Mouse (Mus musculus) heart, embryonic 13.5 days (tissue): ENCODE results near the gene Anp32a. TPM values are rescaled to one million over a fixed set of nuclear protein-coding genes. Genes with fewer than 3 reads are reported as not detected.

Source experiments
- ATAC-seq: fragments of 200-750 bp; cut with Nextera tagmentation; 2 replicates; pipeline ENCODE4 v1.8.0; 2017; ENCODE audit warnings: moderate TSS enrichment; ENCODE audit not compliant: insufficient number of reproducible peaks, low FRiP score, low TSS enrichment; ENCODE audit errors: extremely low read depth
- H3K27ac ChIP-seq: fragments of 300-500 bp; sonication (generic); replicated peaks from 2 replicates; pipeline ENCODE4 v1.5.1; 2015; ENCODE audit warnings: moderate library complexity, mild to moderate bottlenecking, inconsistent platforms
- H3K27me3 ChIP-seq: fragments of 300-500 bp; sonication (generic); replicated peaks from 2 replicates; pipeline ENCODE4 v1.6.1; 2015; ENCODE audit warnings: mild to moderate bottlenecking, inconsistent platforms
- H3K36me3 ChIP-seq: fragments of 300-500 bp; sonication (generic); 2 replicates; pipeline ENCODE4 v1.6.1; 2015; ENCODE audit warnings: mild to moderate bottlenecking, inconsistent platforms
- H3K4me1 ChIP-seq: fragments of 300-500 bp; sonication (generic); 2 replicates; pipeline ENCODE4 v1.6.1; 2015; ENCODE audit warnings: inconsistent platforms
- H3K4me2 ChIP-seq: fragments of 300-500 bp; sonication (generic); 2 replicates; pipeline ENCODE4 v1.6.1; 2015; ENCODE audit warnings: inconsistent platforms, mild to moderate bottlenecking, moderate library complexity
- H3K4me3 ChIP-seq: fragments of 300-500 bp; sonication (generic); 2 replicates; pipeline ENCODE4 v1.5.1; 2015; ENCODE audit warnings: moderate library complexity, mild to moderate bottlenecking, inconsistent platforms
- H3K9ac ChIP-seq: fragments of 300-500 bp; sonication (generic); 2 replicates; pipeline ENCODE4 v1.6.1; 2015; ENCODE audit warnings: inconsistent platforms, mild to moderate bottlenecking, moderate library complexity
- H3K9me3 ChIP-seq: fragments of 300-500 bp; sonication (generic); 2 replicates; pipeline ENCODE4 v1.6.1; 2016; ENCODE audit warnings: inconsistent platforms
- WGBS: fragments of 180-500 bp; shearing (Covaris S2); methylation state at CpG from one replicate; pipeline ENCODE4 v1.1.7; 2015; ENCODE audit warnings: mixed read lengths; 5-methylcytosine and 5-hydroxymethylcytosine counted together
- polyA plus RNA-seq: library from polyadenylated mRNA; unstranded; fragments of >200 nt; fragmentation: Nextera tagmentation; extraction: Ambion mirVana; gene quantifications from 2 replicates; pipeline ENCODE4 v1.2.1, GENCODE M21; 2015

The Anp32a gene
- polyA plus RNA-seq, 1 experiment from 2014 or later, result 150 TPM

DNA sequence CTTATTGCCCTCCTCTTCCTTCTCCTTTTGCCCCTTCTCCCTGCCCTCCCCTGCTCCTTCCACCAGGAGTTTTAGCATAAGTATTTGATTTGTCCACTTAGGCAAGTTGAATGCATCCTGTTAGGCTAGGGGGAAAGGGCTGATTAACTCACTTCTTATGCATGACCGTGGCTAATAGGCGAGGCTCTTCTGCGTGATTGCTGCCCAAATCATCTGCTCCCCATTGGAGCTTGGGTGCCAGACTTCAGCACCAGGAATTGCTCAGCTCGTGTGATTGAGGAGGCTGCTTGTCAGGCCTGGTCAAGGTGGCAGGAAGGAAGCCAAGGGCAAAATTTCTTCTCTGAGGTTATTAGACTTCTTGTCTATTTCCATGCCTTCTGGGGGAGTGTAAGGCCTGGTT, 19.8 kb downstream of the Anp32a start:
- Histone ChIP-seq H3K4me1 (peaks cover 100% of the 10 kb centered on the region), H3K9me3 (no peaks in the 10 kb centered on the region), H3K9ac (peak overlapping the region; percentile 24; the same call in 1 of the 2 replicates), H3K4me3 (no peak overlapping the region), H3K27me3 (no peaks in the 10 kb centered on the region), H3K4me2 (no peak overlapping the region), H3K36me3 (peaks cover 27% of the 10 kb centered on the region), H3K27ac (peak overlapping the region; percentile 63)
- no peak for ATAC-seq
- WGBS, result 41% methylated on average over 4 of the region's 4 CpGs

GRCm38 (mm10) chr9:62362835-62363385, 21.8 kb downstream of the Anp32a start:
- Histone ChIP-seq H3K4me1 (peaks cover 100% of the 10 kb centered on the region), H3K4me2 (peak overlapping the region; percentile 71), H3K36me3 (peaks cover 13% of the 10 kb centered on the region; the same call in 1 of the 2 replicates), H3K9ac (peak overlapping the region; percentile 79), H3K9me3 (no peaks in the 10 kb centered on the region), H3K27ac (peak overlapping the region; percentile 71), H3K4me3 (peak overlapping the region; percentile 37), H3K27me3 (no peaks in the 10 kb centered on the region)
- WGBS, result 25% methylated on average over 11 of the region's 11 CpGs
- no peak for ATAC-seq

DNA sequence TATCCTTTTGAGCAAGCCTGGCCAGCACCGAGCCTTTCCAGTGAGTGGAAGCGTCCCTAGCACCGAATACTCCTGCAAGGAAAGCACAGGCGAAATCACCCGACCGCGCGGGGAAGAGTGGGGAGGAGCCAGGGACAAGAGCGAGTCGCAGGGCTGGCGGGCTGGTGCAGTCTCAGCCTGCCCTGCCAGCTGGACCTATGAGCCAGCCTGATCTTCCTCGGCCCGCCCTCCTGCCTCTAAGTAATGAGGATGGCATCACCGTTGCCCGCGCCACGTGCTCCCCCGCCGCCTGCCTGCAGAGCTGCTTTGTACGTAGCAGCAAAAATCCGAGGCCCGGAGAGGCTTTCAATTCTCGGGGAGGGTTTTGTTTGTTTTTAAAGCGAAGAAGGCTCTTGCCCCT, 22.5 kb downstream of the Anp32a start:
- H3K4me2 ChIP-seq, result peak overlapping the region; percentile 71
- H3K9ac ChIP-seq, result peak overlapping the region; percentile 79
- peak; percentile 53; the same call in 1 of the 2 replicates for ATAC-seq
- peaks cover 9% of the 10 kb centered on the region; the same call in 1 of the 2 replicates for H3K36me3 ChIP-seq
- peak overlapping the region; percentile 37 for H3K4me3 ChIP-seq
- 7% methylated on average over 24 of the region's 24 CpGs for WGBS
- peak overlapping the region; percentile 71 for H3K27ac ChIP-seq
- H3K27me3 ChIP-seq, result no peaks in the 10 kb centered on the region
- H3K9me3 ChIP-seq, result no peaks in the 10 kb centered on the region
- H3K4me1 ChIP-seq, result peaks cover 100% of the 10 kb centered on the region

DNA sequence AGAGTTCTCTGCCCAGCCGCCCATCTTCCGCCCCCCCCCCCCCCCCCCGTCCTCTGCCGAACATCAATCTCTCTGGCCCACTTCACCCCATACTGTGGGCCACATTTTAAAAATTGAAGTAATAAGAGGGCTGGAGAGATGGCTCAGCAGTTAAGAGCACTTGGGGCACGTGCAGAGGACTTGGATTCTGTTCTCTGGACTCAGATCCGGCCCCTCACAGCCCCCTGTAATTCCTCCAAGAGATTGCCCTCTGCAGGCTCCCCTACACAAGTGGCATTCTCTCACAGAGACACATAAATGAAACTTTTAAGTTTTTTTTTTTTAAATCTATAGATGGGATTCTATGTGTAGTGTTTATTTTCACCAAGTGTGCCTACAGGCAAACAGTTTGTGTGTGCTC, 23.1 kb downstream of the Anp32a start:
- H3K9ac ChIP-seq, result peak overlapping the region; percentile 79

DNA sequence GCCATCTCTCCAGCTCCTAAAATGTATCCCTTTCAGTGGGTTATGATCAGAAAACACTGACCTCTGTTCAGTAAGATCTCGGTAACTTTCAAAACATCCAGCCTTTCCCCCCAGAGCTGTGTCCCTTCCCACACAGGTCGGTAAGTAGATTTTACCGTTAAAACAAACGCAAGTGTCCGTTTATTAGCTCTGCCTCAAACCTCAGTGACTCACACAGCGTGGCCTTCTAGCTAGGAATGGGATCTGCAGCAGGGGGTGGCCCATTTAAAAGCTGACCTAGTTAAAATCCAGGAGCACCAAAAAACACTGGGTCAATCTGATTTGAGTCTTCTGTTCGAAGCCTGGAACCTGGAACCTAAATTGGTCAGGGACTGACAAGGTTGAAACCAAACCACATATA, 23.7 kb downstream of the Anp32a start:
- Histone ChIP-seq H3K4me1 (peaks cover 100% of the 10 kb centered on the region), H3K4me2 (no peak overlapping the region), H3K27ac (no peak overlapping the region), H3K36me3 (no peaks in the 10 kb centered on the region), H3K9ac (no peak overlapping the region), H3K4me3 (no peak overlapping the region), H3K9me3 (no peaks in the 10 kb centered on the region), H3K27me3 (no peaks in the 10 kb centered on the region)
- WGBS, result 76% methylated on average over 7 of the region's 7 CpGs
- no peak for ATAC-seq

More for the DNA sequence above, 23.1 kb downstream of the Anp32a start:
- Histone ChIP-seq H3K4me2 (peak overlapping the region; percentile 71), H3K4me1 (peaks cover 100% of the 10 kb centered on the region), H3K36me3 (peaks cover 3% of the 10 kb centered on the region; the same call in 1 of the 2 replicates), H3K27me3 (no peaks in the 10 kb centered on the region), H3K27ac (peak overlapping the region; percentile 71), H3K9me3 (no peaks in the 10 kb centered on the region), H3K4me3 (0 out of 2 replicates have a peak overlapping the region, but pooled peaks have one; percentile 37)
- 47% methylated on average over 6 of the region's 6 CpGs for WGBS
- ATAC-seq, result no peak

- peak overlapping the region; percentile 84 for H3K27ac ChIP-seq
- no peaks in the 10 kb centered on the region for H3K36me3 ChIP-seq
- H3K4me1 ChIP-seq, result peaks cover 100% of the 10 kb centered on the region
- no peaks in the 10 kb centered on the region for H3K27me3 ChIP-seq
- no peaks in the 10 kb centered on the region for H3K9me3 ChIP-seq
- H3K9ac ChIP-seq, result no peak overlapping the region
- no peak overlapping the region for H3K4me3 ChIP-seq
- 61% methylated on average over 8 of the region's 8 CpGs for WGBS
- peak overlapping the region; percentile 39; the same call in 1 of the 2 replicates for H3K4me2 ChIP-seq
- ATAC-seq, result no peak
Observed at GRCm38 (mm10) chr9:62365326-62366080, 24.4 kb downstream of the Anp32a start.

- peak; percentile 4; the same call in 1 of the 2 replicates for ATAC-seq
- Histone ChIP-seq H3K4me2 (peak overlapping the region; percentile 39), H3K27ac (peak overlapping the region; percentile 84), H3K9me3 (no peaks in the 10 kb centered on the region), H3K36me3 (0 out of 2 replicates have a peak, but pooled peaks cover under 1% of the 10 kb centered on the region), H3K27me3 (no peaks in the 10 kb centered on the region), H3K4me1 (peaks cover 97% of the 10 kb centered on the region), H3K9ac (peak overlapping the region; percentile 74), H3K4me3 (no peak overlapping the region)
- WGBS, result 48% methylated on average over 23 of the region's 23 CpGs
Observed at GRCm38 (mm10) chr9:62366478-62367458, 25.7 kb downstream of the Anp32a start.

DNA sequence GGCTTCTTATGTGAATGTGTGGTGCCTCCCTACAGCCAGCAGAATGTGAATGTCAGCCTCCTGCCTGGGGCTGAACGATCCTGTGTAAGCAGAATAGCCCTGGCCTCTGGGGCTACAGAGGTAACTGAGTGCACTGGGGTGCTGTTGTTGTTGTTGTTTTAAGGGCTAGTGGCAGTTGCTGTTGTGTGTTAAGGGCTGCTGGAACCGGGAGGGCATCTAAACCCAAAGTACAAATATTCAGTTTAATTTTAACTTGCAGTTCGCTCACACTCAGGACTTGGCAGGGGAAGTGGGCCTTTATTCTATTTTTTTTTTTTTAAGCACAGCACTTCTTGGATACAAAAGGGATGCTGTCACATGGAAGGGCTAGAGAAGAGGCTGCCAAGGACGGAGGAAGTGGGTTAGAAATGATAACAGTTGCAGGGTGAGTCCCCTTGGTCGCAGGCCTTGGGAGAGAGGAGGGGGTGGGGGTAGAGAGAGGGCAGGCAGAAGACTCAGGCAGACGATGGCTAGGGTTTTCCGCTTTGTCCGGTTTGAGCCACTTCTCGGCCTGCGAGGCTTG, 26.5 kb downstream of the Anp32a start:
- Histone ChIP-seq H3K27ac (peak overlapping the region; percentile 84), H3K4me3 (no peak overlapping the region), H3K4me1 (peaks cover 95% of the 10 kb centered on the region), H3K36me3 (peaks cover 8% of the 10 kb centered on the region), H3K9ac (peak overlapping the region; percentile 74), H3K9me3 (no peaks in the 10 kb centered on the region), H3K4me2 (peak overlapping the region; percentile 39), H3K27me3 (no peaks in the 10 kb centered on the region)
- ATAC-seq, result no peak
- WGBS, result 32% methylated on average over 10 of the region's 10 CpGs

DNA sequence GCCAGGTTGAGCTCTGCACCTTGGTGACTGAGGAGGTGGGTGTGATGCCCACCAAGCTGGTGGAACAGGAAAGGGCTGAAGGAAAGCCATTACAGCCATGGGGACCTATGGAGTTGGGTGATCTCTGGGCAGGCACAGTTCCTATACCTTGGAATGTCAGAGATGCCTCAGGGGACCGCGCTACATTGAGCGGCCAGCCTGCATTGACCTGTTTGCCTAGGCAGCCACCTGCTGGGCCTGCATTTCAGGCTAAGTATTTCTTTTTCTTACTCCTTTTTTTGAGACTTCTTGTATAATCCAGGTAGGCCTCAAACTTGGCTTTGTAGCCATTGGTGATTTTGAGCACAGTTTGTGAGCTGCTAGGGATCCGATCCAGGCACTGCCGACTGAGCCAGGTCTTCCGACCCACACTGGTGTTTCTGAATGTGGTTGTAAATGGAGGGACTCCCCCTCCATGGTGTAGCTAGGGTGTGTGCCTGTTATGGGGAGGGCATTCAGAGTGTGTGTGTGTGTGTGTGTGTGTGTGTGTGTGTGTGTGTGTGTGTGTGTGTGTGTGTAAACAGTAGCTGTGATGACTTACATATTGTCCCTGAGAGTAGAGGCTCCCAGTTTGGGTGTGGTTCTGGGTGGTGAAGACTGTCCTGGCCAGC, 27.3 kb downstream of the Anp32a start:
- H3K27ac ChIP-seq, result peak overlapping the region; percentile 84; the same call in 1 of the 2 replicates
- peak overlapping the region; percentile 37 for H3K9ac ChIP-seq
- H3K9me3 ChIP-seq, result no peaks in the 10 kb centered on the region
- H3K4me3 ChIP-seq, result no peak overlapping the region
- no peak for ATAC-seq
- H3K4me2 ChIP-seq, result 0 out of 2 replicates have a peak overlapping the region, but pooled peaks have one; percentile 39
- peaks cover 16% of the 10 kb centered on the region for H3K36me3 ChIP-seq
- no peaks in the 10 kb centered on the region for H3K27me3 ChIP-seq
- WGBS, result 79% methylated on average over 6 of the region's 6 CpGs
- peaks cover 95% of the 10 kb centered on the region for H3K4me1 ChIP-seq

GRCm38 (mm10) chr9:62369172-62369571, 28.1 kb downstream of the Anp32a start:
- Histone ChIP-seq H3K27me3 (no peaks in the 10 kb centered on the region), H3K36me3 (peaks cover 24% of the 10 kb centered on the region), H3K9me3 (no peaks in the 10 kb centered on the region), H3K4me2 (no peak overlapping the region), H3K4me3 (no peak overlapping the region), H3K9ac (0 out of 2 replicates have a peak overlapping the region, but pooled peaks have one; percentile 37), H3K4me1 (peaks cover 95% of the 10 kb centered on the region), H3K27ac (no peak overlapping the region; the same call in 1 of the 2 replicates)
- 82% methylated on average over 6 of the region's 6 CpGs for WGBS
- no peak for ATAC-seq
